Mouse (Mus musculus) cerebellum, adult (tissue): ENCODE data around the gene Hc.

Experiments
- ATAC-seq: cut with Nextera tagmentation; 2 replicates; pipeline ENCODE4 v1.9.2; 2017; ENCODE audit warnings: mild to moderate bottlenecking, moderate library complexity, mixed read lengths; ENCODE audit not compliant: insufficient number of reproducible peaks, low FRiP score, low TSS enrichment

The Hc gene

GRCm38 (mm10) chr2:35061338-35061737 lies at the start of gene Hc:
Gene Hc (minus strand): TSS chr2:35061438.
- ATAC-seq, result no peak

- no peak for ATAC-seq
These were observed 49.3 kb upstream of the Hc start for GRCm38 (mm10) chr2:35110521-35110920.

- ATAC-seq, result no peak
These were observed 48.7 kb upstream of the Hc start for GRCm38 (mm10) chr2:35109924-35110304.

- peak; percentile 92 for ATAC-seq
These were observed 48.1 kb upstream of the Hc start, which contains the start of gene Cntrl for GRCm38 (mm10) chr2:35109141-35109923. Gene Cntrl (plus strand): TSS chr2:35109492.

DNA sequence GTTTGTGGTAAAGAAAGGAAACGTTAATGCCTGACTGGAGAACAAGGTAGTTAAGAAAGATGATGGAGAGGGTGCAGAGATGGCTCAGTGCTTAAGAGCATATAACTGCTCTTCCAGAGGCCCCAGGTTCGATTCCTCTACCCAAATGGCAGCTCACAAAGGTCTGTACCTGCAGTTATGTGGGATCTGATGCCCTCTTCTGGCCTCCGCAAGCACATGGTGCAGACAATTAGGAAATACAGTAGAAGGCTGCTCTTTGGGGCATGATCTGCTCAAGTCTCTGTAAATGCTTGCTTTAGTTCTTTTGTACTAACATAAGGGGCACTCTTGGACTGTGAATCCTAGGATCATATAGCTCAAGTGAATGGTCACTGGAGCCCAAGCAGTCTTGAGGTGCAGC lies 47.5 kb upstream of the Hc start:
- peak; percentile 21; the same call in 1 of the 2 replicates for ATAC-seq

DNA sequence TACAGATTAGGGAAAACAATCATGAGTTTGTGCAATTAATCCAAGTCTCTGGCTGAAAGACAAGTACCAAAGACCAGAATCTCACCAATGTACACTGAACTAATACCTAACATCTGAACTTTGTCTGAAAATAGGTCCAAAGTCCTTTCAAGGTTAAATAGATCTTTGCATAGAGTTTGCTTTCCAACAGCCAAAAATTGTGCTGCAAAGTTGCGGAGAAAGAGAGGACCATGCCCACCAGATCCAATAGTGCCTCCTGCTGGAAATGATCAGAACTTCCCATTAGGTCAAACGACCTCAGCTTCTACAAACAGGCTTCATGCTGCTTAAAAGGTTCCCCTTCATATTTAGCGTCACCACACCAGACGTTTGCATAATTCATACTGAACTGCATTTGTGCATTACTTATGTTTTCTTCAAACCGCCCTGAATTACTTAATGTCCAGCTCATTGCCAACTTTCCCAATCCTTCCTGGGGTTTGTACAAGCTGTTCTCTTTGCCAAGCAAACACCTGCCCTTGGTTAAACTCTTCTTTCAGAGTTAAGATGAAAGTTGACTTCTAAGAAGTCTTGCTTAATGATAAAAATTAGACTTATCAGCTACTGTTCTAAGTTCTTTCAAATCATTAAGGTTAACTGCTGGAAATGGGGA lies 46.9 kb upstream of the Hc start:
- ATAC-seq, result no peak

DNA sequence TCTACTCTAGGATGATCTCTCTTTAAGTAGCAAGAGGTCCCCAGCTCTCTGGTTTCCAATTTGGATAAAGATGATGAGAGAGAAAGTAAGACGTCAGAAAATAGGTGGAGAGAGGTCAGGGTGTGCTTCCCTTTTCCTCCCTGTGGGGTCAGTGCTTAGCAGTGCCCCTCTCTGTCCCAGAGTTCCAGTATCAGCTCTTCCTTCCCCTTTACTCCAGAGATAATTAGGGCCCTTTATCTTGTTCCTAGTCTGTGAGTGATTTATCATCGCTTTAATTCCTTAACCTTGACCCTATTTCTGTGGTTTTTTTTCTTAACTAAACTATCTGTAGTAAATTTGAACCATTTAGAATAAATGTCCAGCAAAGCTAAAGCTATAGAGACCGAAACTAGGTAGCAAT lies 43.6 kb upstream of the Hc start:
- no peak for ATAC-seq

DNA sequence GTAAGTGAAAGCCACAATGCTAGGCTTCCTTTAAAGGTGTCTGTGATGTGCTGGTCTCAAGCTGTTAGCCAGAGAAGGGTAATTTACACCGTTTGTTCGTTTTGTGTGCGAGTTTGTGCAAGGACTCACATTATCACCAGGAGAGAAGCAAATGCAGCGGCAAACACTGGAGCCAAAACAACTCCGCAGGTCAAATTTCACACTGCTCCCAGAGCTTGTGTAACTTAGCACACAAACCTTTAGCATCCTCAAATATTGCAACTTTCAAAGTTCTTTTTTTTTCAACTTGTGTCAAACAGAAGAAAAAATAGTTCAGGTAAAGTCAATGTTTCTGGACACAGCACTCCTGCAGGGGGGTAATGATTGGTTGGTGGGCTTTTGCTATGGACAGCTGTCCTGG lies 42.3 kb upstream of the Hc start:
- ATAC-seq, result no peak

DNA sequence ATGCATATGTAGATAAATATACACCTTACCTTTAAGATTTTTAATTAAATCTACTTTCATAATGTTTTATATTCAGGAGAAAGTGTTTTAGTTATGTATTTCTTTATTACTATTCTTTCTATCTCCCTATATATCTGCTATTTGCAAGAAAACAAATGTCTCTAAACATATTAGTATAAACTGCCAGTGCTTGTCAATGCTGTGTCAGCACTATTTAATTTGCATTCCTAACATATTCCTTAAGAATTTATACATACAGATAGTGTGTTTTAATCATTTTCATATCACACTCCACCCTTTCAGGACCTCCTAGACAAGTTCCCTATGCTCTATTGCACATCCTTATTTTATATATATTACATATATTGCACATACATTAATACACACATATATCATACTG lies 41.5 kb upstream of the Hc start:
- no peak for ATAC-seq

GRCm38 (mm10) chr2:35101443-35101842 lies 40.2 kb upstream of the Hc start, which contains the start of gene AI182371:
Gene AI182371 (minus strand): TSS chr2:35101543.
- ATAC-seq, result no peak

DNA sequence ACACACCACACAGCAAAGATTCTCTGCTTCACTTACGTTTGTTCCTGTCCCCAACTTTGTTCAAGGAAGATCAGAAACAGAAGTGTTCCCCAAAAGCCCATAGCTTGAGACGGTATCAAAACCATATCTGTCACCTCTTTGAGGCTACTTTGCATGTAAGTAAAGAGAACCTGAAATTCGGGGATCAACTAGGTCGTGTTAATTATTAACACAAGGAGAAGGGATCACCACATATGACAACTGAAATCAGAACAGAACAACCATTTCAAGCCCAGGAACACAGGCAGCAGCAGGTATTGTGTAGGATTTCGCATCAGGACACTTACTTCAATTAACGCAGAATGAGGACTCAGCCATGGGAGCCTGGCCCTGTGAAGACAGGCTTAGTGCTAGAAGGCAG lies 39.3 kb upstream of the Hc start:
- no peak for ATAC-seq

DNA sequence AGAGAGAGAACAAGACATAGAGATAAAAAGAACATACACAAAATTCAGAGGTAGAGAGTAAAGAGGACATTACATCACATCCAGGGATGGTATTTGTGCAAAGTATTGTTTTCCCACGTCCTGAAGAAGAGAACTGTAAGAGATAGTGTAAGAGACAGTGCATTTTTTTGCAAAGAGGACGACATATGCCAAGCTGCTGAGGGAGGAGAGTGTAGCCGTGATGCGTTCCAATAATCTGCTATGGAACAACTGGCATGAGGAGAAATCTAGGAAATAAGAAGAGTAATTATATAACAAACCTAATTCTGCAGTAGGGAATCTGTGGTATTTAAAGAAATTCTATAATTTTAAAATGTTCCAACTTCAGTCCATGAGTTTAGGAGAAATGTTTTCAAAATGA lies 26.2 kb upstream of the Hc start:
- ATAC-seq, result no peak

- no peak for ATAC-seq
These were observed 17.9 kb upstream of the Hc start for GRCm38 (mm10) chr2:35079166-35079565.

- no peak for ATAC-seq
These were observed 13.1 kb upstream of the Hc start for GRCm38 (mm10) chr2:35074328-35074727.

DNA sequence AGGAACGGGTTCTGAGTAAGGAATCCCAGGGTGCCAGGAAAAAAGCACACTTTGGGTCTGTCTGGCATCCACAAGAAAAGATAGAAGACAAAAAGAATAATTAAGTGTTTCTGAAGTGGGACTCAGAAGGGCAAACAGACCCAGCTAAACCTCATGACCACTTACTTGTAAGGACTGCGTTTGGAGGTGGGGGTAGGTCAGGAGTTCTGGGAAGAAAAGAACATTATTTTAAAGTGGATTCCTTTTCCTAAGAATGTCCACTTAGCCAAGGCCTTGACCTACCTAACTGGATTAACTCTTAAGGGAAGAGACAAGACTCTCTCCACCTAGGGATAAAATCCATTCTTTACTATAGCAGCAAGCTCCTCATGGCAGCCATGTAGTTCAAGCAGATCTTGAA lies 11.3 kb upstream of the Hc start:
- ATAC-seq, result no peak

DNA sequence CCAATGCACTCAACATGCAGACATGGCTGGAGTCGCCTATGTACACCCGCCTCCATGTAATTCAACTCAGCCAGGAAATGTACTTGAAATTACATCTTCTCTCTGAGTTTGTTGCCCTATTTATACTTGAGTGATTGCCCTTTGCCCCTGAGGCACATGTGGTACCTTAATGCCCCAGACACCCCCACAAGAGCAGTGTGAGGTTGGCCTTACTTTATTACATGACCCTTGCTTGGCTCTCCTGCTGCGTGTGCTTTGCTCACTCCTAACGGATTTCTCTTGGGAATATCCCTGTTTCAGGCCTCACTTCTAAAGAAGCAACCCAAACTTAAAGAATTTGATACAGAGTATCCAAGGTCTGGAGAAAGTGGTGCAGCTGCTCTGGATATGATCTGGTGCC lies 9.0 kb upstream of the Hc start:
- no peak for ATAC-seq

- no peak for ATAC-seq
These were observed 7.9 kb upstream of the Hc start for GRCm38 (mm10) chr2:35069124-35069523.

DNA sequence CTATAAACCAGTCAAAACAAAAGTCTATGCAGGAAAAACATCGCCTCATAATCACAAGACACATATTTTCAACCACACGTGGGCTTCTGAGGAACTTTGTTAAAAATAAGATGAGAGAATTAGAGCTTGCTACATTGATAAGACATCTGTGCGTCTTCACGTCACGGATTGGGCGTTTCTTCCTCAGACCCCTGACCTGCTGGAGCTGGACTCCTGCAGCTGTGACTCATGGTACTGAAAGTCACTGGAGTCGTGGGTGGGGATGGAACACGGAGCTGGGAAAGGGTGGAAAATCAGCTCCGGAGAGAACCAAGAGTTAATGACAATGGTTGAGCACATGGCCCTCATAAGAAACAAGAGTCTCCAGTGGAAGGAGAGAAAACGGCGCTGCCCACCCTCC lies 5.9 kb upstream of the Hc start:
- no peak for ATAC-seq

DNA sequence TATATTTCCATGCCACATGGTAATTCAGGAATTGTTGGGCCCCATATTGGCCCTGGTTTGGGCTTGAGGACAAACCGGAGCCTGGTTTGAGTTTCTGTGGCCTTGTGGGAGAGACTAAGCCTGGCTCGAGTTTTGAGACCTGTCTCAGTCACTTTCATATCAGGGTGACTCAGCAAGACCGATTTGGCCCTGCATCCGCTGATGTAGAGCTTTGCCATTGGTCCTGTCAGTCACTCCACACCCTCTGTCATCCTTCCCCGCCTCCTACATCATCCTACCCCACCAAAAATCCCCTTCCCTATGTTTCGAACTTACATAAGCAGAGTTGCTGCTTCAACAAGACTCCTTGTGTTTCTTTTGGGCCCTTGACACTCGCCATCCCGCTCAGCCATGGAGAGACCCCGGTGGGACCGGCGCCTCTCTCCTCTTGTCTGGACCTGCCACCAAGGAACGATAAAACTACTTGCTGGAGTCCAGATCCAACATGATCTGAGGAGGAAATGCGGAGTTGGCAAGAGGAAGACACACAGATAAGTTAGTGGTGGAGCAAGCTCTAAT lies 5.4 kb upstream of the Hc start:
- no peak for ATAC-seq

DNA sequence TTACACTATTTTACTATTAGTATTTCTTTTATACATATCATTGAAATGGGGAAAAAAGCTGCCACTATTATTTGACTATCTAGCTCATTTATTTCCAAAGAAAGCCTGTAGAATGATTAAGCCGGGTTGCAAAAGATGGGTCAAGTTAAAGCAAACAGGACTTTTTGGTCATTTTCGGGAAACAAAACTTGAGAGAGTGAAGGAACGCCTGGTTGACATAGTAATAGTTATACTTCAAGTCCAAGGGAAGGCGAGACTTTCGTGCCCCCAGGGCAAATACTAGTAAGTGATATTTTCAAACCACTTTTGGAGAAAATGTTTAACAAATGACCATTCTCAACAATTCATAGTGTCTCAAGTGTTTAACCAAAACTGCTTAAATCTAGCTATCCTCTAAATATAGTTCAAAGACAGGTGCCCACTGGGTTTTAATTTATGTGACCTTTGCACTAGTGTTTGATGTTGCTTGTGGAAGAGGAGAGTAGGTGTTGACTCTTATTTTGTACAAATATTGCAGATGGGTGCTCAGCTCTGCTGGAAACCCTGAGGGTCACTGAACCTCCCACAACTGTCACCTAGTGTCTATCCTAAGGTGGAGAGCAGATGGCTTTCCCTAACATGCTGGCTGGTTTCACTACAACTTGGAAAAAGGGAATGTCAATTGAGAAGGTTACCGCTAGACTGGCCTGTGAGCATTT lies 2.2 kb upstream of the Hc start:
- no peak for ATAC-seq

DNA sequence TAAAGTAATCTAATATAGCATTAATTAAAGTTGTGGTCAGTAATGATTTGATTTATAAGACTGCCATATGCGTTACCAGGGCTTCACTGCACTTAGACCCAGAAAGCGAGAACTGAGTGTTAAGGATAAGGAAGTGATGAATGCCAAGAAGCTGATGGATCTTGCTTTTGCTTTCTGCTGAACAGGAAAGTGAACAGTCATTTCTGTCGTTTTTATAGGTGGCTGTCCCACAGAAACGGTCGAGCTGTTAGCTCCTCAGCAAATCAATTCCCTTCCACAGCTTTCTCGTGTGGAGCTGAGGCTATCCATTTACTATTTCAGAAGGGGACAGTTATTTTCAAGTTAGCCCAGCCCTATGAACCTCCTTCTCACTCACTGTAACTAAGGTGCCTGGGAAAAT lies 341 bp downstream of the Hc start:
- ATAC-seq, result no peak
